Mouse (Mus musculus) neural tube, embryonic 14.5 days (tissue): Measurements from ENCODE around the gene Sbno2. TPM values are rescaled to one million over a fixed set of nuclear protein-coding genes. Genes with fewer than 3 reads are reported as not detected.

ENCODE experiments used
- ATAC-seq: fragments of 200-750 bp; cut with Nextera tagmentation; 2 replicates; pipeline ENCODE4 v1.8.0; 2017; ENCODE audit warnings: low read depth, mild to moderate bottlenecking, moderate TSS enrichment, moderate library complexity
- H3K27ac ChIP-seq: fragments of 300-500 bp; sonication (generic); 2 replicates; pipeline ENCODE4 v1.5.1; 2014; ENCODE audit warnings: low read depth, mild to moderate bottlenecking, control low read depth, low read length, moderate library complexity, mixed read lengths
- H3K27me3 ChIP-seq: fragments of 300-500 bp; sonication (generic); 2 replicates; pipeline ENCODE4 v1.6.1; 2014; ENCODE audit warnings: low read length; ENCODE audit not compliant: control insufficient read depth, insufficient read depth
- H3K36me3 ChIP-seq: fragments of 300-500 bp; sonication (generic); 2 replicates; pipeline ENCODE4 v1.6.1; 2014; ENCODE audit warnings: low read length, mixed read lengths; ENCODE audit not compliant: control insufficient read depth, insufficient read depth
- H3K4me1 ChIP-seq: fragments of 300-500 bp; sonication (generic); 2 replicates; pipeline ENCODE4 v1.6.1; 2014; ENCODE audit warnings: low read length; ENCODE audit not compliant: control insufficient read depth, insufficient read depth
- H3K4me2 ChIP-seq: fragments of 300-500 bp; sonication (generic); 2 replicates; pipeline ENCODE4 v1.6.1; 2014; ENCODE audit warnings: mild to moderate bottlenecking, low read depth, low read length, control low read depth
- H3K4me3 ChIP-seq: fragments of 300-500 bp; sonication (generic); 2 replicates; pipeline ENCODE4 v1.5.1; 2014; ENCODE audit warnings: low read depth, low read length, control low read depth, mixed read lengths
- H3K9ac ChIP-seq: fragments of 300-500 bp; sonication (generic); replicated peaks from 2 replicates; pipeline ENCODE4 v1.6.1; 2014; ENCODE audit warnings: low read depth, mild to moderate bottlenecking, control low read depth, low read length, mixed read lengths
- H3K9me3 ChIP-seq: fragments of 300-500 bp; sonication (generic); 2 replicates; pipeline ENCODE4 v1.6.1; 2016; ENCODE audit warnings: low read length; ENCODE audit not compliant: control insufficient read depth
- WGBS: fragments of 180-500 bp; shearing (Covaris S2); extraction: QIAGEN DNeasy Blood & Tissue Kit; methylation state at CpG from one replicate; pipeline ENCODE4 v1.1.7; 2014; 5-methylcytosine and 5-hydroxymethylcytosine counted together
- polyA plus RNA-seq: library from polyadenylated mRNA; unstranded; fragments of >200 nt; fragmentation: Nextera tagmentation; extraction: Ambion mirVana; gene quantifications from 2 replicates; pipeline ENCODE4 v1.2.1, GENCODE M21; 2014

Gene Sbno2
- polyA plus RNA-seq, 1 experiment from 2014 or later = 12.9 TPM

GRCm38 (mm10) chr10:80117736-80118135 lies 12.4 kb upstream of the Sbno2 start:
- peaks cover 35% of the 10 kb centered on the region for H3K4me1 ChIP-seq
- no peak overlapping the region for H3K27ac ChIP-seq

GRCm38 (mm10) chr10:80116927-80117691 lies 11.7 kb upstream of the Sbno2 start:
- Histone ChIP-seq H3K9ac (peak overlapping the region; percentile 83), H3K9me3 (no peaks in the 10 kb centered on the region), H3K4me3 (peak overlapping the region; percentile 97), H3K4me1 (peaks cover 35% of the 10 kb centered on the region), H3K4me2 (peak overlapping the region; percentile 94), H3K27ac (no peak overlapping the region), H3K36me3 (no peaks in the 10 kb centered on the region), H3K27me3 (no peaks in the 10 kb centered on the region)
- ATAC-seq = no peak
- 4% methylated on average over 29 of the region's 30 CpGs for WGBS

More at GRCm38 (mm10) chr10:80117736-80118135, 12.4 kb upstream of the Sbno2 start:
- Histone ChIP-seq H3K36me3 (no peaks in the 10 kb centered on the region), H3K27me3 (no peaks in the 10 kb centered on the region), H3K4me3 (peak overlapping the region; percentile 97), H3K9me3 (no peaks in the 10 kb centered on the region), H3K9ac (peak overlapping the region; percentile 83; the same call in 1 of the 2 replicates), H3K4me2 (peak overlapping the region; percentile 94)
- WGBS = 58% methylated on average over 1 of the region's 1 CpGs
- no peak for ATAC-seq

- H3K27ac ChIP-seq = no peak overlapping the region
- no peaks in the 10 kb centered on the region for H3K36me3 ChIP-seq
- peak overlapping the region; percentile 94 for H3K4me2 ChIP-seq
- 2% methylated on average over 27 of the region's 27 CpGs for WGBS
- no peaks in the 10 kb centered on the region for H3K9me3 ChIP-seq
- peak overlapping the region; percentile 97 for H3K4me3 ChIP-seq
- peaks cover 35% of the 10 kb centered on the region for H3K4me1 ChIP-seq
- no peaks in the 10 kb centered on the region for H3K27me3 ChIP-seq
- ATAC-seq = no peak
- peak overlapping the region; percentile 83 for H3K9ac ChIP-seq
Measured at GRCm38 (mm10) chr10:80116563-80116926, 11.2 kb upstream of the Sbno2 start.

- peak overlapping the region; percentile 80 for H3K27ac ChIP-seq
- 0% methylated on average over 63 of the region's 63 CpGs for WGBS
- H3K4me2 ChIP-seq = peak overlapping the region; percentile 94
- peak overlapping the region; percentile 83 for H3K9ac ChIP-seq
- ATAC-seq = no peak
- H3K4me1 ChIP-seq = peaks cover 35% of the 10 kb centered on the region
- H3K36me3 ChIP-seq = no peaks in the 10 kb centered on the region
- no peaks in the 10 kb centered on the region for H3K27me3 ChIP-seq
- peak overlapping the region; percentile 97 for H3K4me3 ChIP-seq
- no peaks in the 10 kb centered on the region for H3K9me3 ChIP-seq
Measured at GRCm38 (mm10) chr10:80115944-80116335, 10.6 kb upstream of the Sbno2 start.

GRCm38 (mm10) chr10:80115290-80115943 lies 10.0 kb upstream of the Sbno2 start, which contains the start of gene Stk11:
Stk11 (plus strand) TSS chr10:80115803.
- Histone ChIP-seq H3K4me2 (peak within 1 kb of the TSS; percentile 94), H3K9me3 (no peaks in the 10 kb centered on the region), H3K4me3 (peak within 1 kb of the TSS; percentile 97), H3K9ac (peak within 1 kb of the TSS; percentile 83), H3K36me3 (no peaks in the 10 kb centered on the region), H3K27ac (peak within 1 kb of the TSS; percentile 80), H3K4me1 (peaks cover 35% of the 10 kb centered on the region), H3K27me3 (no peaks in the 10 kb centered on the region)
- peak; percentile 97 for ATAC-seq
- under 1% methylated on average over 70 of the region's 70 CpGs for WGBS

- peak; percentile 62 for ATAC-seq
- H3K27ac ChIP-seq = peak overlapping the region; percentile 69; the same call in 1 of the 2 replicates
- H3K4me3 ChIP-seq = peak overlapping the region; percentile 97
- 2% methylated on average over 27 of the region's 27 CpGs for WGBS
- peak overlapping the region; percentile 94 for H3K4me2 ChIP-seq
- peaks cover 31% of the 10 kb centered on the region for H3K4me1 ChIP-seq
- peak overlapping the region; percentile 18 for H3K9ac ChIP-seq
- H3K36me3 ChIP-seq = no peaks in the 10 kb centered on the region
- no peaks in the 10 kb centered on the region for H3K9me3 ChIP-seq
- no peaks in the 10 kb centered on the region for H3K27me3 ChIP-seq
Measured at GRCm38 (mm10) chr10:80114341-80115284, 9.2 kb upstream of the Sbno2 start.

GRCm38 (mm10) chr10:80107678-80108077 lies 2.3 kb upstream of the Sbno2 start:
- WGBS = 55% methylated on average over 6 of the region's 6 CpGs
- no peak for ATAC-seq
- no peaks in the 10 kb centered on the region for H3K4me1 ChIP-seq
- H3K27ac ChIP-seq = no peak overlapping the region
- no peaks in the 10 kb centered on the region for H3K36me3 ChIP-seq
- H3K9me3 ChIP-seq = no peaks in the 10 kb centered on the region
- H3K4me2 ChIP-seq = no peak overlapping the region
- H3K27me3 ChIP-seq = no peaks in the 10 kb centered on the region
- no peak overlapping the region for H3K9ac ChIP-seq
- H3K4me3 ChIP-seq = no peak overlapping the region

GRCm38 (mm10) chr10:80105926-80106325 lies 555 bp upstream of the Sbno2 start:
- no peaks in the 10 kb centered on the region for H3K36me3 ChIP-seq
- H3K4me1 ChIP-seq = peaks cover 8% of the 10 kb centered on the region
- H3K9ac ChIP-seq = no peak overlapping the region
- H3K4me2 ChIP-seq = no peak overlapping the region
- 72% methylated on average over 5 of the region's 5 CpGs for WGBS
- H3K27me3 ChIP-seq = no peaks in the 10 kb centered on the region
- H3K4me3 ChIP-seq = no peak overlapping the region
- no peak overlapping the region for H3K27ac ChIP-seq
- no peaks in the 10 kb centered on the region for H3K9me3 ChIP-seq
- ATAC-seq = no peak
